Mouse (Mus musculus) granulocyte monocyte progenitor cell, adult 5-6 weeks (primary cell): Measurements from ENCODE around the gene Tdp1. TPM values are rescaled to one million over a fixed set of nuclear protein-coding genes. Genes with fewer than 3 reads are reported as not detected.

ENCODE experiments used
- ATAC-seq: replicated peaks from 2 replicates; pipeline ENCODE4 v1.8.0; 2016; ENCODE audit warnings: mild to moderate bottlenecking, moderate TSS enrichment, inconsistent platforms; ENCODE audit not compliant: poor library complexity, severe bottlenecking
- total RNA-seq, 2 experiments: library from RNA; stranded (forward) in 1 of 2; stranded (reverse) in 1 of 2; fragments of 200-712, 200-1000 nt in 1 of 2; fragments of >200 nt in 1 of 2; fragmentation: Nextera tagmentation in 1 of 2; gene quantifications; 2 replicates each; pipeline ENCODE4 v1.2.3; 2014 to 2017

The Tdp1 gene
- total RNA-seq, 2 experiments from 2014 or later = 19.0 to 41.9 TPM

- no peak for ATAC-seq
These were observed 13.5 kb downstream of the Tdp1 start for GRCm38 (mm10) chr12:99897846-99898245.

- ATAC-seq = no peak
These were observed 14.0 kb downstream of the Tdp1 start for GRCm38 (mm10) chr12:99898248-99898870.

GRCm38 (mm10) chr12:99899991-99900390 lies 15.7 kb downstream of the Tdp1 start:
- ATAC-seq = no peak

- ATAC-seq = no peak; the same call in 1 of the 2 replicates
These were observed 17.9 kb downstream of the Tdp1 start for GRCm38 (mm10) chr12:99901973-99902866.

GRCm38 (mm10) chr12:99902867-99903370 lies 18.6 kb downstream of the Tdp1 start:
- peak; percentile 77 for ATAC-seq

- no peak for ATAC-seq
These were observed 20.2 kb downstream of the Tdp1 start for GRCm38 (mm10) chr12:99904537-99904936.

- ATAC-seq = no peak
These were observed 27.1 kb downstream of the Tdp1 start for GRCm38 (mm10) chr12:99911466-99911865.

GRCm38 (mm10) chr12:99917800-99918427 lies 33.6 kb downstream of the Tdp1 start:
- no peak for ATAC-seq

GRCm38 (mm10) chr12:99919636-99920035 lies 35.3 kb downstream of the Tdp1 start:
- ATAC-seq = no peak

GRCm38 (mm10) chr12:99921045-99921444 lies 36.7 kb downstream of the Tdp1 start:
- peak; percentile 52; the same call in 1 of the 2 replicates for ATAC-seq

- no peak for ATAC-seq
These were observed 38.9 kb downstream of the Tdp1 start for GRCm38 (mm10) chr12:99923131-99923606.

- ATAC-seq = no peak
These were observed 39.4 kb downstream of the Tdp1 start for GRCm38 (mm10) chr12:99923703-99924102.

GRCm38 (mm10) chr12:99928311-99928710 lies 44.0 kb downstream of the Tdp1 start:
- no peak for ATAC-seq

GRCm38 (mm10) chr12:99929160-99929559 lies 44.8 kb downstream of the Tdp1 start:
- no peak for ATAC-seq

- ATAC-seq = no peak
These were observed 47.9 kb downstream of the Tdp1 start for GRCm38 (mm10) chr12:99932245-99932644.

GRCm38 (mm10) chr12:99933630-99934029 lies 49.3 kb downstream of the Tdp1 start:
- ATAC-seq = no peak

- ATAC-seq = no peak
These were observed 51.1 kb downstream of the Tdp1 start for GRCm38 (mm10) chr12:99935403-99935802.

GRCm38 (mm10) chr12:99938476-99938875 lies 54.2 kb downstream of the Tdp1 start:
- ATAC-seq = no peak

GRCm38 (mm10) chr12:99939179-99939578 lies 54.9 kb downstream of the Tdp1 start:
- ATAC-seq = no peak

GRCm38 (mm10) chr12:99940704-99941103 lies 56.4 kb downstream of the Tdp1 start:
- no peak for ATAC-seq

GRCm38 (mm10) chr12:99942441-99942840 lies 58.1 kb downstream of the Tdp1 start:
- ATAC-seq = peak; percentile 88
